Mouse (Mus musculus) spleen, postnatal 36 days (tissue): Measurements from ENCODE around the gene Cnr2.

Source experiments
- DNase-seq, 2 experiments: peaks; one replicate each; pipeline ENCODE4 v3.0.0; 2022; ENCODE audit warnings: low spot score in 2 of 2, mixed read lengths in 1 of 2

Gene Cnr2

DNA sequence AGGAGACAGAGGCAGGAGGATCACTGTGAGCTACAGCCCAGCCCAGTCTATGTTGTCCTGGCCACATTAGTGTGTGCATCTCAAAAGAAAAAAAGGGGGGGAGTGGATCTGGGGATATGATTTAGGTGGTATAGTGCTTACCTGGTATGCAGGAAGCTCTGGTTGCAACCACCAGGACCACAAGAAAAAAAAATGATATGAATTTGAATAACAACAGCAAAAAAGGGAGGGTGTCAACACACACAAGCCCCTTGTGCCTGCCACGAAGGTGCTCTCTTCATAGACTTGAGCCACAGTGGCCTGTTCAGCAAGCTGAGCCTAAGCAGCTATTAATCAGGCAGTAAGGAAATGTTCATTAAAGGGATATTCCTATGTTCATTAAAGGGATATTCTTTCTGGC is 9.6 kb downstream of the Cnr2 start:
- no peak for DNase-seq

DNA sequence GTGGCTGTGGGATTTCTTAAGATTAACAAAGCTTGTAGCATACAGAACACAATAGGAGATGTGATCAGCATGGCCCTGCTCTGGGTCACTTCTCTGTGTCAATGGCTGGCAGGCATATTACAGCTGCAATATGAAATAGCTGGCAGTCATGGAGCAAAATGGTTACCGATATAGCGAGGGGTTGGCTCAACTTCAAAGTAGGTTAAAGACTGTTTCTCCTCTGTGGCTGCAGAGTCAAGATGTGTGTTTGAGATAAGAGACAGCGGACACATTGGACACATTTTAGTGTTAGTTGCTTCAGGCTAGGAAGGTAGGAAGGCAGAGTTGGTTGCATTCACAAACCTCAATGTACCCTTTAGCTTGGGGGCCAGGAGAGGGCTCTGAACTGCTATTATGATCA is 11.4 kb downstream of the Cnr2 start:
- DNase-seq: no peak

DNA sequence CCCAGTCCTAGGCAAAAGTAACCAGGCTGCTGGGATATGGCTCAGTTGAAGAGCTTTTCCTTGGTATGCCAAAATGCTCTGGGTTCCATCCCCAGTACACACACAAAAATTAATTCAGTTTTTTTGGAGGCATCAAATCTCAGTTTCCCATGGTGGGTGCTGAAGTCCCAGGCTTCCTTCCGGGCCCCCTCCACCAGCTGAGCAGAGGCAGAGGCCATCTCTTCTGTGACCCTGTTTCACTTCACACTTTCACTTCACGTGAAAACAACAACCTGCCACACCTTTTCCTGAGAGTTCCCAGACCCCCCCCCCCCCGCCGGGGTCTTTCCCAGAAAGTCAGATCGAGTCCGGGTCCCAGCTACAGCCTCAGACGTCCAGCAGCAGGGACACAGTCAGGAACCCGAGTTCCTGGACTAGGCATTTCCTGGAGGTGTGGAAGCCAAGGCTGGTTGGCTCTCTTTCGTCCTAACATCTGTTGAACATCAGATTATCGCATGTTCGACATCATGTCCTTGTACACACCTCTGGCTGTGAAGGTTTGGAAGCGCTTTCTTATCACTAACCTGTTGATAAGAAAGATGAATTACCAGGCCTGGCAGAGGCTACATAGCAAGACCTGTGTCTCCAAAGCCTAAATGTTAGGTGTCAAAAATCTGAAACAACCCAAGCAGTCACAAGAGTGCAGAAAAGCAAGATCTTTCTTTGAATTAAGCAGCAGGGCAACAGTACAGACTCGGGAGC is 14.3 kb downstream of the Cnr2 start:
- peak; percentile 66 to 71 for DNase-seq

DNA sequence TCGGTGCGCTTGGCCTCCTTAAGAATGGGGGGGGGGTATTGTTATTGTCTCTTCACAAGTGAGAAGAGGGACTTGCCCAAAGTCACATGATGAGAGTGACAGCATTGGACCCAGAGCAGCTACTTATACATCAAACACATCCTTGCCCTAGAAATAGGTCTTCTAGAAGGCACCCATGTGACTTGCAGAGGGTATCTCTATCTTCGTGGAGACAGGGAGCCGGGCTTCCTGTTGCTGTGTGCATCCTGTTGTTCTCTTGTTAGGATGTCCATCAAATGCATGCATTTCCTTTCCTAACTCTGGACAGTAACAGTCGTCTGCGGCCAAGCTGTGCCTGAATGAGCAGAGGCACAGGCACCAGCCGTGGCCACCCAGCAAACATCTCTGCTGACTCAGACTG is 16.3 kb downstream of the Cnr2 start:
- DNase-seq: peak; percentile 64 to 74

DNA sequence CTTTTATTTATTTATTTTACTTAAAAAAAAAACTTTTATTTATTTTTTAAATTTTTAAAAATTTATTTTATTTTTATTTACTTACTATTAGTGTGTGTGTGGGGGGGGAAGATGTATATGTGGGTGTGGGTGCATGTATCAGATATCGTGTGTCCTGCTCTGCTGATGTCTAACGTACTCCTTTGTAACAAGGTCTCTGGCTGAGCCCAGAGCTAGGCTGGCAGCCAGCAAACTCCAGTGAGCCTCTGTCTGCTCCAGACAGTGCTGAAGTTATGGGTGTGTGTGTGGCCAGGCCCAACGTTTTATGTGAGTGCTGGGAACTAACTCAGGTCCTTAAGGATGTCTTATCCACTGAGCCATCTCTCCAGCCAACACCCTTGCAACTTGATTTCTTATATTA is 17.0 kb downstream of the Cnr2 start:
- DNase-seq: no peak

DNA sequence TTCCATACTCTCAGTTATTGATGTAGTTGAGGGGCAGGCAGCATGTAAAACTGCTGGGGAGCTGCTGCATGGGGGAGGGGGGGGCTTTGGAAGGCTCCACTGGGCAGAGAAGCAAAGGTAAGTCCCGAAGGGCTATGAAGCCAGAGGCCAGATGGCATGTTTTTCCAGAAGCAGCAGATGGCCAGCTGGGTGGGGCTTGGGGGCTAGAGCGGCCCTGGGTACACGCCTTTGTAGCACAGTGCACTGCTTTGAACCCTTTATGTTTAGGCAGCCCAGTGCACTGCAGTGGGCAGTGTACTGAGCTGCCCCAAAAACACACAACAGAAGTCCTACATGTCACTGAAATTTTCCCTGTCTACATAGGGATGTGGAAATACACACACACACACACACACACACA is 17.6 kb downstream of the Cnr2 start:
- DNase-seq: peak in 1 of 2 experiments; percentile 45

DNA sequence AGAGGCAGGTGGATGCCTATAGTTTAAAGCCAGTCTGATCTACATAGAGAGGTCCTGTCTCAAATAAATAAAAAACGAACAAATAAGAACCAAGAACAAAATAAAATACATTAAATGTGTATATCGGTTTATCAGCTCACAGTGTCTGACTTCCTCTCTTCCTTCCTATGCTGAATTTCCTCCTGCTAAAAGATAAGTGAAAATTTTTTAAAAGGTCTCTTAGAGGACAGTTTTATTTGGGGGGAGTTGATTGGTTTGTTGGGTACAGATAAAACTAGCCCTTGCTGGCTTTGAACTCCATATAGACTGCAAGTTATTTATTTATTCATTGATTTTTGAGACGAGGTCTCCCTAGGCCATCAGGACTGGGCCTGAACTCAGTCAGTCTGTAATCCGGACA is 18.2 kb downstream of the Cnr2 start:
- no peak for DNase-seq

DNA sequence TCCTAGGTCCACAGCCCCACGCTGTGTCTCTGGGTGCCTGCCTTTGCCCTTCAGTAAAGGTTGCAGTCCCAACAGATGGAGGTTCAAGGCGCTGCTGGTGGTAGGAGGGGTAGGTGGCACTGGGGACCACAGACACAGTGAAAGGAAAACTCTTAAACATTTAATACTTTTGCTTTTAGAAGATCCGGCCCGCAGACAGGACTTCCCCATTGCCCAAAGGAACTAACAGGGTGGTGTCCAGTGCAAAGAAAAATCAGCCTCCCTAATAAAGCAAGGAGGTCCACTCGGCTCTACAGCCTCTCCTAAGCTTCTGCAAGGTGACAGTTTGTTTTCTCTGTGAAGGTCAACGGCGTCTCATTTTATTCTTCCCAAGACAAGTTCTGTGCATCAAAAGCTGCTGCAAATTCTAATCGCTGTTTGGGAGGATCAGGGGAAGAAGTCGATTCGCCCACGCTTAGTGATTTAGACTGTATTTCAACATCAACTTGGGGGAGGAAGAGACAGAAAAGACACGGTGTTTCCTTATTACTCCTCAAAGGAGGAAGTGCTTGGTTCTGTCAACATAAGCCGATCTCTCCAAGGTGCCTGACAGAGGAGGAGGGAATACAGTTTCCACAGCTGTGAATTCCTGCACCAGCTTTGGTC is 23.6 kb downstream of the Cnr2 start:
- peak; percentile 47 to 68 for DNase-seq

DNA sequence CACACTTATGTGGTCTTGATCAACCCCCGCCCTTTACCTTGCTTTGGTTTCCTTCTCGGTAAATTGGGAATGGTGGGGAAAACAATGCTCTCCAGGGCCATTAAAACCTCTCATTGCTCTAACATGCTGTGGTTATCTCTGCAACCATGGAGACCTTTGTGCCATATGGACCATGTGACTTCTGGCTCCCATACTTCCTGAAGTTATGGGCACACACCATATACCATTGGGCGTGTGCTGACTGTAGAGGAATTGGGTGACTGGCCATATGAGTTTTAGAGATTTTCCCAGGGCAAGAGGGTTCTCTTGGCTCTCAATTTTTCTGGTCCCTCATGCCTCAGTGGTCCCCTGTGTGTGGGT is 24.1 kb downstream of the Cnr2 start:
- DNase-seq: no peak

DNA sequence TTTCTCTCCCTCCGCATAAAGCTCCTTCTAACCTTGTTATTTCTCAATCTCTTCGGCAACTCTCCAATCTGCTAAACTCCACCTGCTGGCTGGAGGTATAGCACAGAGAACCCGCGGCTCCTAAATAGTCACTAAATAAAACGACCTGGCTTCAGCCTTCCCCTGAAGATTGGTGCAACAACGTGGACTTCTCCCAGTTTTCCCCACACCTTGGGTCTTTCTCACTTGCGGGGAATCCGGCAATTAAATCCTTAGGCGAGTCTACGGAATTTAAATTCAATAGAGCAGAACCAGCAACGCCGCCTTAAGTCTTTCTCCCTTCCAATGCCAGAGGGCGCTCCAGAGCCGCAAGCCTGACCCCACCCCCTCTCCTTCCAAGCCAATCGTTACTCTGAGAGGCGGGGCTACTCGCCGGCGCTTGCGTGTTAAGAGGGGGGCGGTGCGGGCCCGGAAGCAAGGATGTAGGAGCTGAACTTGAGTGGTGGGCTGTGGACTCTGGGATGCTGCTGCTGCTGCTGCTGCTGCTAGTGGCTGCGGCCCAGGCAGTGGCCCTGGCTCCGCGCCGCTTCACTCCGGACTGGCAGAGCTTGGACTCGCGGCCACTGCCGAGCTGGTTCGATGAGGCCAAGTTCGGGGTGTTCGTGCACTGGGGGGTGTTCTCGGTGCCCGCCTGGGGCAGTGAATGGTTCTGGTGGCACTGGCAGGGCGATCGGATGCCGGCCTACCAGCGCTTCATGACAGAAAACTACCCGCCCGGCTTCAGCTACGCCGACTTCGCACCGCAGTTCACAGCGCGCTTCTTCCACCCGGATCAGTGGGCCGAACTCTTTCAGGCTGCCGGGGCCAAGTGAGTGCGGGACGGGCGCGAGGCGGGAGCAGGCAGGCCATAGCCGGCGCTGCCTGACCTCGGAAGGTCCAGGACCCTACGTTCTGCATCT is 25.4 kb downstream of the Cnr2 start, which contains the start of gene Fuca1:
Gene Fuca1 (plus strand): TSS at position 432 of the 938 bp plus-strand sequence.
- DNase-seq: peak; percentile 96 to 97

DNA sequence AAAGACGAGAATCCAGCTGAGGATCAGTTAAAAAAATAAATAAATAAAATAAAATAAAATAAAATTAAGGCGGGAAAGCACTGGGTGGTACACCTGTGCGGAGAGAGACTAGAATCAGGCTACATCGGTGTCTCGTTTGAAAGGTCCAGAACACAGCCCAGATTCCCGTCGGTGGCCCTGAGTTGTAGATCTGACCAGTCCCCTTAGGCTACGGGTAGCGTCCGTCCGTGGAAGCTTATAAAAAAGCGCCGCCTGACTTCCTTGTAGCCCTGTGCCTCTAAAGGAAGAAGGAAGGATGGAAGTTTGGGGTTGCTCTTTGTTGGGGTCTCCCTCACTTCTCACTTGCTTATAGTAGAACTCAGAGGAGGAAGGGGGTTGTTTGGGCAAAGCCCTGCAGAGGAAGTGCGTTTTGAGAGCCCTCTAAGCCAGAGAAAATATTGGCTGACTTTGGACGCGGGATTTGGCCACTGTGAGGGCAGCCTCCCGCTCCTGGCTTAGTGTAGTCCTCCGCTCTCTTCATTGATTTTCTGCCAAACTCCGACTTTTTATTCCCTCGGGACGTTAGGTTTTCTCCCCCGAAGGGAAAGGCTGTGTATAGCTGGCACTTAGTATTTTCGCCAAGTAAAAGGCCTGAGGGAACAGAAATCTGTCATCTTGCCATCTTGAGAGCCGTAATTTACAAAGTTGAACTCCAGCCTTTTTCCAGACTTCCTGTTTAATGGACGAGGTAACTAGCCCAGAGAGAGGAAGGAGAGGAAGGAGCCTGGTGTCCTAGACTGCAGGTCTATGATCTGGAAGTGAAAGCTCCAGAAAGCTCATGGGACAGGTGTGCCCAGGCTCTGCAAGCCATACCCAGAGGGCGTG is 26.3 kb downstream of the Cnr2 start:
- no peak for DNase-seq

DNA sequence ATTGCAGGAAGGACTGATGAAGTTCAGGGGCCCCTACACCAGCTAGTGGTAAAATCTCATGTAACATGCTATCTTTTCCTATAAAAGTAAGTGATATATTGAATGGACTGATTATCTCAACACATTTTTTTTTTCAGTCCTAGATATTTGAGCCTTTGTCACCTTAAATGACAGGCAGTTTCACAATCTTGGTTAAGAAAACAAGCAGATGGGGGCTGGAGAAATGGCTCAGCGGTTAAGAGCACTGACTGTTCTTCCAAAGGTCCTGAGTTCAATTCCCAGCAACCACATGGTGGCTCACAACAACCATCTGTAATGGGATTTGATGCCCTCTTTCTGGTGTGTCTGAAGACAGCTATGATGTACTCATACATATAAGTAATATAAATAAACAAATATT is 27.0 kb downstream of the Cnr2 start:
- no peak for DNase-seq

DNA sequence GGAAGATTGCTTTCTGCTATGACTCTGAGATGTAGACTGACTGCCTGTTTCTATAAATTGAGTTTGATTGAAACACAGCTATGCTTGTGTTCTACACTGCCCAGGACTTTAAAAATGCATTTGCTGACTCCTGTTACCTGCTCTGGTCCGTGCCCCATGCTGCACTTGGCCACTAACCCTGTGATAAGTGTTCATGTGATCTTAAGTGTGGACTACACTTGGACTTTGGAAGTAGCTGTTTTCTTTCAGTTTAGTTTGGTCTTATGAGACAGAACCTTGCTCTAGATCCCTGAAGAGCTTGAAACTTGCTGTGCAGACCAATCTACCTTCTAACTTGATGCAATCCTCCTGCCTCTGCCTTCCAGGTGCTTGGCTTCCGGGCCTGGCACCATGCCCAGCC is 29.2 kb downstream of the Cnr2 start:
- DNase-seq: no peak

DNA sequence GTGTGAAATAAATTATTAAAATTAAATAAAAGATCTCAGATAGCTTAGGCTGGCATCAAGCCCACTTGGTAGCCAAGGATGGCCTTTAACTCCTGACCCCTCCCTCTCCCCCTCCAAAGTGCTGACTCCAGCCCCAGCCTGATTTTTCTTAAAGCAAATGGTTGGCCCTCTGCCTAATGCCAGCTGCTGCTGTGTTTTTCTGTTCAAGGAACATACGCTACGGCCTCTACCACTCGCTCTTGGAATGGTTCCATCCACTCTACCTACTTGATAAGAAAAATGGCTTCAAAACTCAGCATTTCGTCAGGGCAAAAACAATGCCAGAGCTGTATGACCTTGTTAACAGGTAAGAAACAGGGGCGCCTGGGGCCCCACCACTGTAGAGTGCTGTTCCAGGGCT is 30.1 kb downstream of the Cnr2 start:
- no peak for DNase-seq

DNA sequence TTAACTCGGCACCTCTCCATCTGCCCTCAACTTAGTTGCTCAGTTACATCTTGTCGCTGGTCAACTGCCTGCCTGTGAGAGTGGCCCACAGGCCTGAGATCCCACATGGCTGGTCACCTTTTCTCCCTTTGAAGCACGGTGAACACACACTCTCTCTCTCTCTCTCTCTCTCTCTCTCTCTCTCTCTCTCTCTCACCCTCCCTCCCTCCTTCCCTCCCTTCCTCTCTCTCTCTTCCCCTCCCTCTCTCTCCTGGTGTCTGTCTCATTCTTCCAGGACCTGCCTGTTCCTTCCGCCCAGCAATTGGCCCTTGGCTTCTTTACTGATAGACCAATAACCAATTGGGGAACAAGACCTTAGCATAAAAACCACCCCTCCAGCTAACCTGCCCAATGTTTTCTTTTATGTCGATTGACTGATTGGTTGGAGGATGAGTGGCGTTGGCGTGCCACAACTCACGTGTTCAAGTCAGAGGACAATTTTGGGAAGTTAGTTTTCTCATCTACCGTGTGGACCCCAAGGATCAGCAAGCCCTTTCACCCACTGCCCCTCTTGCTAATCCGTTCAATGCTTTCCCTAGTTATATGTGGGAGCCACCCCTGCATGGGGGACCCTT is 31.1 kb downstream of the Cnr2 start:
- DNase-seq: no peak

DNA sequence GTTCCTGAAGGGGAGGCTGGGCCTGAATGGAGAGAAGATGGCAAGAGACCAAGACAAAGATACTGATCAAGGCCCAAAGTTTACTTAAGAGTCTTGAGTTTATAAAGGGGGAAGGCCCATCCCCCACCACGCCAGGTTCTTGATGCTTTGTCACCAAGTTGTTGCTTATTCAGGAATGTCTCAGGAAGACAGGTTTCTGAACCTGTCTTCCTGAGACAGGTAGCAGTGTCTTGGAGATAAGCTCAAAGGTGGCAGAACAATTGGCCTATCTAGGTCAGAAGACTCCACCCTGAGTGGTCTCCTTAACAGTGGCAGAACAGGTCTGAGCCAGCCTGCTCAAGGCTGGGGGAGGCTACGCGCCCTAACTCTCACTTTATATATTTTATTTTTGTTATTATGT is 31.7 kb downstream of the Cnr2 start:
- no peak for DNase-seq

DNA sequence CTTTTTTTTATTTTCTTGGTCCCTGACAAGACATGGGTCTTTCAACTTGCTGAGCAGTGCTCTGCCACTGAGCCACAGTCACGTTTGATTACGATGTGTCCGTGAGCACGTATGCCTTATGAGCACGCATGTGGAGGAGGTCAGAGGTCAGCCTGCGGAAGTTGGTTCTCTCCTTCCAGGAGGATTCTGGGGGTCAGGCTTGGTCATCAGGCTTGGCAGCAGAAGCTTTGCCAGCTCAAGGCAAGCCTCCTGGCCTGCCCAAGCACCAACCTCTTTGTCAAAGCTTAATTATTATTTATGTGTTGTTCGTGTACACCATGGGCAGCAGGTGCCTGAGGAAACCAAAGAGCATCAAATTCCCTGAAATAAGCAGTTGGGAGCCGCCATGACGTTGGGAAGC is 33.2 kb downstream of the Cnr2 start:
- DNase-seq: no peak

DNA sequence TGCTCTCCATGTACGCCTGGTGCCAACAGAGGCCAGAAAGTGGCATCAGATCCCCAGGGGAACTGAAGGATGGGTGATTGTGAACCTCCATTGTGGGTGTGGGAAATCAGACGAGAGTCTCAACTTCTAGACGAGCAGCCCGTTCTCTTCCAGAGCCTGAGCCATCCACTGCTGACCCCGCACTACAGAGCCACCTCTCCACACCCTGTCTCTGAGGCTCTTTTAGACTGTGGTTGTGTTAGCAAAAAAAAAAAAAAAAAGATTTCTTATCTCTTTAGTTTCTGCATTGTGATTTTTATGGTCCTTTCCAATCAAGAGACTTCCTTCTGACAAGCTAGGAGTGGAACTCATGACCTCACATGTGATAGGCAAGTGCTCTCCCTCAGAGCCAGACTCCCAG is 34.2 kb downstream of the Cnr2 start:
- DNase-seq: no peak

DNA sequence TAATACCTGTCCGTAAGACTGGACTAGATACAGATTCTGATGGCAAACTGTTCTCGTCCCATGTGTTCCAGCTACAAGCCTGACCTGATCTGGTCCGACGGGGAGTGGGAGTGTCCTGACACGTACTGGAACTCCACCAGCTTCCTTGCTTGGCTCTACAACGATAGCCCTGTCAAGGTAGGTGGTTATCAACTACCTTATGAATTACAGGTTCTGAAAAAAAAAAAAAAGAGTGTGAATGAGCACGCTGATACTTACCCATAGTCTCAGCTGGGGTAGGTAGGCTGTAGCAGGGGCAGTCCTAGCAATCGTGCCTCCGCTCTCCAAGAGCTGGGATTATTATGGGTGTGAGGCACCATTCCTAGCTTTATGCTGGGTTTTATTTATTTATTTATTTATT is 34.6 kb downstream of the Cnr2 start:
- no peak for DNase-seq

DNA sequence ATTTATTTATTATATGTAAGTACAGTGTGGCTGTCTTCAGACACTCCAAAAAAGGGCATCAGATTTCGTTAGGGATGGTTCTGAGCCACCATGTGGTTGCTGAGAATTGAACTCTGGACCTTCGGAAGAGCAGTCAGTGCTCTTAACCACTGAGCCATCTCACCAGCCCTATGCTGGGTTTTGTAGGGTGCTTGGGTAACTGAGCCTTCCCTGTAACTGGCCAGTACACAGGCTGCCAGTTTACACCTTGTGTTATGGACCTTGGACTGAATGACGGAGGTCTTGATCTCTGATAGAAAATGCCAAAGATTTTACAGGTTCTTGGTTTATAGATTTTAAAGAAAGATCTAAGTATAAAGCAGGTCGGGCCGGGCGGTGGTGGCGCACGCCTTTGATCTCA is 35.0 kb downstream of the Cnr2 start:
- no peak for DNase-seq

DNA sequence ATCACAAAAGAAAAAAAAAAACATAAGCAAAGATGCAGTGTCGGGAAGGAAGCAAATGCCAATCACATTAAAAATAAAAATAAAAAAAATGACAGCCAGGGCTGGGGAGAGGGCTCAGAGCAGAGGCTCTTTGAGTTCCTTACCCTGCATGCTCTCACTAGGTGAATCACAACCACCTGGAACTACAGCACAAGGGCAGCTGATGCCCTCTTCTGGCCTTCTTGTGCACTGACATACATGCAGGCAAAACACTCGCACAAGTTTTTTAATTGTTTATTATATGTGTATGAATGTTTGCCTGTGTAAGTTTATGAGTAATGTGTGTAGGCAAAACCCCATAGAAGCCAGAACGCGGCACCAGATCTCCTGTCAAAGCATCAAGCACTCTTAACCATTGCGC is 36.6 kb downstream of the Cnr2 start:
- DNase-seq: peak; percentile 39 to 53
